Mouse (Mus musculus) heart, postnatal 0 days (tissue): ENCODE measurements around the gene Igf1r. TPM values are rescaled to one million over a fixed set of nuclear protein-coding genes. Genes with fewer than 3 reads are reported as not detected.

ENCODE experiments used
- ATAC-seq: fragments of 200-750 bp; cut with Nextera tagmentation; 2 replicates; pipeline ENCODE4 v1.8.0; 2017; ENCODE audit warnings: low read depth, moderate number of reproducible peaks, moderate library complexity; ENCODE audit not compliant: insufficient read depth
- DNase-seq: peaks from one replicate; pipeline ENCODE4 v3.0.0-alpha.2; 2016; ENCODE audit warnings: low spot score
- H3K27ac ChIP-seq: fragments of 300-500 bp; sonication (generic); 2 replicates; pipeline ENCODE4 v1.5.1; 2014; ENCODE audit warnings: low read depth, mild to moderate bottlenecking
- H3K27me3 ChIP-seq: fragments of 300-500 bp; sonication (generic); 2 replicates; pipeline ENCODE4 v1.6.1; 2014; ENCODE audit warnings: low read length, mixed read lengths; ENCODE audit not compliant: control insufficient read depth, insufficient read depth
- H3K36me3 ChIP-seq: fragments of 300-500 bp; sonication (generic); replicated peaks from 2 replicates; pipeline ENCODE4 v1.6.1; 2014; ENCODE audit warnings: low read length, mixed read lengths; ENCODE audit not compliant: control insufficient read depth, insufficient read depth
- H3K4me1 ChIP-seq: fragments of 300-500 bp; sonication (generic); 2 replicates; pipeline ENCODE4 v1.6.1; 2014; ENCODE audit warnings: antibody characterized with exemption; ENCODE audit not compliant: control insufficient read depth, insufficient read depth
- H3K4me2 ChIP-seq: fragments of 300-500 bp; sonication (generic); 2 replicates; pipeline ENCODE4 v1.6.1; 2014; ENCODE audit warnings: low read depth, mild to moderate bottlenecking, low read length, moderate library complexity
- H3K4me3 ChIP-seq: fragments of 300-500 bp; sonication (generic); 2 replicates; pipeline ENCODE4 v1.5.1; 2014; ENCODE audit warnings: low read depth, low read length
- H3K9ac ChIP-seq: fragments of 300-500 bp; sonication (generic); replicated peaks from 2 replicates; pipeline ENCODE4 v1.6.1; 2014; ENCODE audit warnings: low read depth, low read length, mixed read lengths
- H3K9me3 ChIP-seq: fragments of 300-500 bp; sonication (generic); replicated peaks from 2 replicates; pipeline ENCODE4 v1.6.1; 2016; ENCODE audit warnings: low read length; ENCODE audit not compliant: control insufficient read depth
- CTCF ChIP-seq: IDR thresholded peaks from 2 replicates; pipeline ENCODE4 v1.5.1; 2016; ENCODE audit warnings: antibody characterized with exemption, control low read depth, low read depth
- EP300 ChIP-seq: IDR thresholded peaks from 2 replicates; pipeline ENCODE4 v1.6.1; 2016; ENCODE audit warnings: antibody characterized with exemption, low read depth
- WGBS: fragments of 180-500 bp; shearing (Covaris S2); extraction: QIAGEN DNeasy Blood & Tissue Kit; methylation state at CpG from one replicate; pipeline ENCODE4 v1.1.7; 2014; 5-methylcytosine and 5-hydroxymethylcytosine counted together
- polyA plus RNA-seq: library from polyadenylated mRNA; unstranded; fragments of >200 nt; fragmentation: Nextera tagmentation; extraction: Ambion mirVana; gene quantifications from 2 replicates; pipeline ENCODE4 v1.2.1, GENCODE M21; 2015
- total RNA-seq: library from RNA; depleted of rRNA; stranded (reverse); fragments of >200 nt; gene quantifications from 2 replicates; pipeline ENCODE4 v1.2.3, GENCODE M21; 2014; ENCODE audit warnings: low replicate concordance

Gene Igf1r
- total and polyA plus RNA-seq, 2 experiments from 2014 or later: 8.8 to 41.8 TPM

DNA sequence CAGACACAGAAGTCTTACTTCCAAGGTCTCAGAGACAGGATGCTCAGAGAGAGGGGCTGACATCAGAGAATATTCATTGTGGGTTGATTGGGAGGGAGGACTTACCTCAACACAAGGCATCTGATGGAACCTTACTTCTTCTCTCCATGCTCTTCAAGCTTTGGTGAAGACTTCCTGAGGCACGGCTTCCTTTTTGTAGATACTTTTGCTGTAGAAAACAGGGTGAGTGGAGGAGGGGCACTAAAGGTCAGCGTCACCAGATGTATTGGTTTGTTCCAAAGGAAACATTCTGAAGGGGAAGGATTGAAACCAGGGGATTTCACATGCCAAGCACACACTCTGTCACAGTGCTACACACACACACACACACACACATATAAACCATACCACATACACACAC lies 186.8 kb downstream of the Igf1r start:
- no peak for ATAC-seq
- Histone ChIP-seq H3K27me3 (no peaks in the 10 kb centered on the region), H3K27ac (peak overlapping the region; percentile 82), H3K9me3 (no peaks in the 10 kb centered on the region), H3K36me3 (no peaks in the 10 kb centered on the region), H3K4me3 (no peak overlapping the region), H3K4me2 (peak overlapping the region; percentile 17), H3K9ac (0 out of 2 replicates have a peak overlapping the region, but pooled peaks have one; percentile 13), H3K4me1 (peaks cover 38% of the 10 kb centered on the region)
- WGBS: 36% methylated on average over 2 of the region's 2 CpGs
- DNase-seq: no peak
- TF ChIP-seq EP300 (no peak), CTCF (no peak)

DNA sequence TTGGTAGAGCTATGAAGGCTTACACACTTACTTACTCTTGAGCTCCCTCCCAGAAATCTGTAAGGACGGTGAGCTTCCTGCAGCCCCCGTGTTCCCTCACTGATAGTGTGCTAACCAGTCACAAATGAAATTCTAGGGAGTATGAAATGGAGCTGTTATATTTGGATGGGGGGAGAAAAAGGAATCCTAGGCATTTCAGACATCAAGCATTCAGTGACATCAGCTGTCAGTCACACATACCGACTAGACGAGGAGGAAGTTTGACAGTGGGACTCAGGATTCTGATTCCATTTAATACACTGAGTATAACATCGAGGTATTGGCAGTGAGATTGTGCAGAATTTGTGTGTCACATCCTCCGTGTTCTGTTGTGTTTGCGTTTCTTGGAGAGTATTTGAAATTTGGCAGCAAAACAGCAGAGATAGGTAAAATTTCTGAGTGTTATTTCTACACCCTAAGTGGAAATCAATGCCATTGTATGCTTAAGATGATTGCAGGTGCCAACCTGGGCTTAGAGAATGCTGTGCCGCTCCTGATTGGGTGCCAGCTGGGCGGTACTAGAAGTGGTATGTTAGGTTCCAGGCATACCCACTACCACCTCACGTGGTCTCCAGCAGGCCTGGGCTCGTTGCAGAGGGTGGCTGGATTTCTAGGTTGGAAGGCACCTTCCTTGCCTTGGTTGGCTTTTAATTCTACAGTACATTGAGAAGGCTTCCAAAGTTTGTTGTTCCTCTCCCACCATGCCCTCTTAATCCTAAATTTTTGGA lies 187.6 kb downstream of the Igf1r start:
- 29% methylated on average over 11 of the region's 11 CpGs for WGBS
- H3K9me3 ChIP-seq: no peaks in the 10 kb centered on the region
- H3K4me1 ChIP-seq: peaks cover 46% of the 10 kb centered on the region
- H3K4me2 ChIP-seq: peak overlapping the region; percentile 17; the same call in 1 of the 2 replicates
- H3K36me3 ChIP-seq: no peaks in the 10 kb centered on the region
- H3K27me3 ChIP-seq: no peaks in the 10 kb centered on the region
- TF ChIP-seq EP300 (peak; percentile 52; the same call in 1 of the 2 replicates), CTCF (no peak)
- H3K9ac ChIP-seq: no peak overlapping the region
- peak; percentile 68 for ATAC-seq
- DNase-seq: peak; percentile 72
- H3K4me3 ChIP-seq: no peak overlapping the region
- peak overlapping the region; percentile 82 for H3K27ac ChIP-seq

- Histone ChIP-seq H3K4me1 (peaks cover 65% of the 10 kb centered on the region), H3K36me3 (no peaks in the 10 kb centered on the region; the same call in 1 of the 2 replicates), H3K4me2 (peak overlapping the region; percentile 5; the same call in 1 of the 2 replicates), H3K9ac (no peak overlapping the region), H3K27me3 (no peaks in the 10 kb centered on the region), H3K27ac (peak overlapping the region; percentile 77), H3K9me3 (no peaks in the 10 kb centered on the region), H3K4me3 (no peak overlapping the region)
- no peak for DNase-seq
- ATAC-seq: no peak
- 32% methylated on average over 6 of the region's 6 CpGs for WGBS
- TF ChIP-seq CTCF: no peak
- TF ChIP-seq EP300: no peak
Measured at GRCm38 (mm10) chr7:68144266-68144665, 191.6 kb downstream of the Igf1r start.

DNA sequence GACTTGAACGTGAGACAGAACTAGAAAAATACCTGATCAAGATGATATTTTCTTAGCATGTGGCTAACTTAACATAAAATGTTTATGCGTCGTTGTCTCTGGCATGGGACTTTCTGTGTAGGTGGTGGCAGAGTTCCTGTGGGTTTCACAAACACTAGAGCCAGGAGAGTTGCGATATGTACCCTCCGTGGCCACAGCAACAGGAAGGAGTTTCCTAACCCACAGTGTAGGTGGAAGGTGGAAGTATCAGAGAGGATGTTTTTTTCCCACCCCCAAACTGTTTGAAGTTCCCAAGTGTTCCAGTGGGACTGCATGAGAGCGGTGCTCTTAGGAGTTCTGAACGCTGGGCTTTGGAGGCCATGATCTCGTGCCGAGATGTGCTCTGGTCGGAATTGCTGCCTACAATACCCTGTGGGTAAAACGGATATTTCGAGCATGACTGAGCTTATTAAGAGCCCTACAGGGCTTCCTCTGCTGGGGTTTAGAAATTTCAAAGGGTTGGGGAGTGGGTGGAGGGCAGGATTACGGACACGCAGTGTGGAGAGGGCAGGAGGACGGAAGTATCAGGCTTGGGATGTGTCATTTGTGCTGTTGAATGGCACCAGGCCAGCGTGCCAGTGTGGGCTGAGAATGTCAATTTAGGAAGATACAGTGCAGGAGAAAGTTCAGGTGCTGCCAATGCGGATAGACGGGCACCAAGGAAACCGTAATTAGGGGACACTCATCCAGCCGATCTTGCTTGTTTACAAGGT lies 195.8 kb downstream of the Igf1r start:
- DNase-seq (no peak), ATAC-seq (no peak)
- 67% methylated on average over 20 of the region's 20 CpGs for WGBS
- Histone ChIP-seq H3K27ac (peak overlapping the region; percentile 22), H3K4me2 (no peak overlapping the region), H3K4me3 (no peak overlapping the region), H3K9ac (no peak overlapping the region), H3K27me3 (no peaks in the 10 kb centered on the region), H3K9me3 (no peaks in the 10 kb centered on the region), H3K4me1 (peaks cover 74% of the 10 kb centered on the region), H3K36me3 (no peaks in the 10 kb centered on the region; the same call in 1 of the 2 replicates)
- TF ChIP-seq CTCF (no peak), EP300 (no peak)

DNA sequence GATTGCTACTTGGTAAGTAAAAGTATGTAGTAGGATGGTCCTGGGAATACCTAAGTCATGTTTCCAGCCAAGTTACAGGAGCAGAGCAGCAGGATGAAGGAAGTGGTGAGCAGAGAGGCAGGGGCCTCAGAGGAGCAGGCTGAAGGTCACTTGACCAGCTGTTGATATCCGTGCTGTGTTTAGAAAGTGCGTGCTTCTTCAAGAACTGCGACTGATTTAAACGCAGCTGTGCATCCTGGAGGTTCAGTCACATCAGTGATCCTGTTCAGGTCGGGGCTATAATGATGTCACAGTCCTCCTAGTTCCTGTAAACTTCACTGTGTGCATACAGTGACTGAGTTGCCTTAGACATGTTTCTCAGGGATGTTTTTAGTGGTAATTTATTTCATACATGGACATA lies 199.3 kb downstream of the Igf1r start:
- H3K4me2 ChIP-seq: no peak overlapping the region
- no peaks in the 10 kb centered on the region for H3K9me3 ChIP-seq
- 0 out of 2 replicates have a peak overlapping the region, but pooled peaks have one; percentile 3 for H3K9ac ChIP-seq
- 6% methylated on average over 5 of the region's 5 CpGs for WGBS
- no peaks in the 10 kb centered on the region for H3K36me3 ChIP-seq
- peak overlapping the region; percentile 88 for H3K27ac ChIP-seq
- no peaks in the 10 kb centered on the region for H3K27me3 ChIP-seq
- DNase-seq: no peak
- H3K4me3 ChIP-seq: no peak overlapping the region
- peaks cover 72% of the 10 kb centered on the region for H3K4me1 ChIP-seq
- ATAC-seq: peak; percentile 14; the same call in 1 of the 2 replicates
- TF ChIP-seq CTCF (no peak), EP300 (no peak)
